Mouse (Mus musculus) kidney, postnatal 10 days (tissue): ENCODE data around the gene Pheta1.
A peak's percentile ranks its signal among the peaks of the same experiment; 100 is the strongest.

Experiments used
- DNase-seq: peaks from one replicate; pipeline ENCODE4 v3.0.0; 2021; ENCODE audit warnings: mixed read lengths

Pheta1 gene

DNA sequence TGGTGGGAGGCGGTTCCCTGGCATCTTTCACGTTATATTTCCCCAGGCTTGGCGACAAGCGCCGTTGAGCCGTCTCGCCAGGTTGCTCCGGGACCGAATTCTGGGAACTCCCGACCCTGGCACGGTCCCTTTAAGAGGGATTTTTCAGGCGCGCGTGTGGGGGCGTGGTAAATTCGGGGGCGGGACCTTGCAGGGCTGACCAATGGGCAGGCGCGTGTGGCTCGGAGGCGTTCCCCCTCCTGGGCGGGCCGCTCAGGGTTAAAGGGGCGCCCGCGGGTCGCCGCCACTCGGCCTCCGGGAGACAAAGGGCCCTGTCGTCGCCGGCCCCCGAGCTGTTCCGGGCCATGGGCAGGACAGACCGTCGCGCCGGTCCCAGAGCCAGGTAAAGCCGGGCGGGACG, at the start of gene Pheta1:
Gene Pheta1 (plus strand): TSS at position 242 of the 400 bp plus-strand sequence.
- peak; percentile 96 for DNase-seq

DNA sequence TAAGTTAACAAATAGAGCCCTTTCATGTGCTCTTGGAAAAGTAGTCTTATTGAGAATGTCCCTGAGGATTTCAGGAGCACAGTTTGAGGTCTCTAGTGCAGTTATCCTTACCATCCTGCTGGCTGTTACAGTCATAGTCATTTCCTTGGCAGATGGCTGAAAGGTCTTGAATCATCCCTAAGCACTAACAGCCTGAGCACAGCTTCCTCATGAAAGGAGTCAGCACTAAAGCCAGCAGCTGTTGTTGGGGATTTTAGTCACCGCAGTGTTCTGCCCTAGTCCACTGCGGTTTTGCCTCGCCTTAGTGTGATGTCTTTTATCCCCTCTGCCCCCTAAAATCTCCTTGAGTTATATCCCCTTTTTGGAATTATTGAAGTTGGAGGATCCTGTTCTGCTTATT, 41.6 kb upstream of the Pheta1 start:
- DNase-seq = no peak

DNA sequence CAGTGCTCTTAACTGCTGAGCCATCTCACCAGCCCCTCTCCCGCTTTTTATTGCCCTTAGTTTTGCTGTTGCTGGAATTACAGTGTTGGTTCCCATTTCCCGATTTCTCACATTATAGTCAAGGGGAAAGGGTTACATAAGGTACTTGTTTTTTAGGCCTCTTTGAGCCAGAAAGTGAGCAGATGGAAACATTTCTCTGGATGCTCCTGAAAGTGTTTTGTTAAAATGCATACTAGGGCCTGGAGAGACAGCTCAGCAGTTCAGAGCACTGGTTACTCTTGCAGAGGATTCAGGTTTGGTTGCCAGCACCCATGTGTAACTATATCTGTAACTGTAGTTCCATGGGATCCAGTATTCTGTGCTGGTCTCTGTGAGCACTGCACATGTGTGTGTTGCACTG, 40.6 kb upstream of the Pheta1 start:
- DNase-seq = no peak

DNA sequence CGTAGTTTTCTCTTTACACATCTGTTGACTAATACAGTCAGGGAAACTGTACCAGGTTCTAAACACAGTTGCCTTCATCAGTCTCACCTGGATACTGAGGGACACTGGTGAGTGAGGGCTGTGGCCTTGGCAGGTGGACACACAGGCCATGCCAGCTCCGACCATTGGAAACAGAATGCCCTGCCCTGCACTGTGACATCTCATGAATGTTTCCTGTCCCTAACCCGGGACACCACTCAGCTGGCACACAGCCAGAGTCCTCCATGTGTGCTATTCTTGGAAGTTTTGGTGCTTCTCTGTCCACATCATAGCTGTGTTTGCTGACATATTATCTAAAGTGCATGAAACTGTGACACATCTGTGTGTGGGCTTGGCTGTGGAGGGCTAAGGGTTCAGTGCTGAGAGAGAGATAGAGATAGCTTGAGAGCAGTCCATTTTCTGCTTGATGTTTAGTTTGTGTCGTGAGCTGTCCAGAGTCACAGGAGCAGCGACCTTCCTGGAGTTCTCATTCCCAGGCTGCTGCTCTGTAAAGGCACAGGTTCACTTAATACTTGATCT, 39.0 kb upstream of the Pheta1 start:
- DNase-seq = peak; percentile 76

DNA sequence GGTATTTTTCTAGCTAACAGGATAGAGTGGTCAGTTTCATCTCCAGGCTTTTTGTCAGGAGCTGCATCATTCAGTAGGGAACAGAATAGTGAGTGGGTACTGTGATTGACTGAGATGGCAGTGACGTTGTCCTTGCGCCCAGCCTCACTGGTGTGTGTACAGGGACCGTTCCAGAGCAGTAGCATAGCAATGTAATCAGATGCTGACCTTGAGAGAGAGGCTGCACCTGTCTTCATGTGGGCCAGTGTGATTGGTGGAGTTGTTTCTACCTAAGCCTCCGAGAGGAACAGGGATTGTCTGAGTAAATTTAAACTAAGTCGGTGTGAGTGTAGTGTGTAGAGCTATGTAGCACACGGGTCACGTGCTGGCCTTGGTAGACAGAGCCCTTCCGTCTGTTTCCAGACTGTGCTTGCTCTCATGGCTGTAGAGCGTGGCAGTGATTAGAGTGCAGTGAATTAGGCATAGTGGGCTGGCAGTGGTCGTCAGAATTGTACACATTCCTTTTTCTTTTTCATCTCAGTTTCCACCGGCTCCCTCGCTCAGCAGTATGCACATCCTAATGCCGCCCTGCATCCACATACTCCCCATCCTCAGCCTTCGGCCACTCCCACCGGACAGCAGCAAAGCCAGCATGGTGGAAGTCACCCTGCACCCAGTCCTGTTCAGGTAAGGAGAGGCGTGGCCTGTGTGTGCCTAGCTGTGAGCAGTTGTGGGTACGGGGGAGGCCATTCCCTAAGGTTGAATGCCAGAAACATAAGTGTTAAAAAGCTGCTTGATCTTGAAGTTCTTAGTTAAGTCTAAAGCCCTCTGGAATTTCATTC, 38.2 kb upstream of the Pheta1 start:
- no peak for DNase-seq

DNA sequence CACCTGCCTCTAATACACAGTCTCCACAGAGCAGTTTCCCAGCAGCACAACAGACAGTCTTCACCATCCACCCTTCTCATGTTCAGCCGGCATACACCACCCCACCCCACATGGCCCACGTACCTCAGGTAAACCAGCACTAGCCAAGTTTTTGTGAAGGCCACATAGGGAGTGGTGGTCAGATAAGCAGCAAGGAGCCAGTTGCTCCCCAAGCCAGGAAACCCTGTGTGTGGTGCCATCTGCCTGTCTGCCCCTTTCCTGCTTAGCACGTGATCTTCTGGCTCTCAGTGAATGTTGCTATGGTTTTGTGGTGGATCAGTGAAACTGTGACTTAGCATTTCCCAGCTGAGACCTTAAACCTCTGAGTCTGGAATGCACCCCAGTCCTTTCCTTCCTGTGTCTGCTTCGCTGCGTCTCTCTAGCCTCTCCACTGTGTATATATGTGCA, 37.3 kb upstream of the Pheta1 start:
- DNase-seq = no peak

DNA sequence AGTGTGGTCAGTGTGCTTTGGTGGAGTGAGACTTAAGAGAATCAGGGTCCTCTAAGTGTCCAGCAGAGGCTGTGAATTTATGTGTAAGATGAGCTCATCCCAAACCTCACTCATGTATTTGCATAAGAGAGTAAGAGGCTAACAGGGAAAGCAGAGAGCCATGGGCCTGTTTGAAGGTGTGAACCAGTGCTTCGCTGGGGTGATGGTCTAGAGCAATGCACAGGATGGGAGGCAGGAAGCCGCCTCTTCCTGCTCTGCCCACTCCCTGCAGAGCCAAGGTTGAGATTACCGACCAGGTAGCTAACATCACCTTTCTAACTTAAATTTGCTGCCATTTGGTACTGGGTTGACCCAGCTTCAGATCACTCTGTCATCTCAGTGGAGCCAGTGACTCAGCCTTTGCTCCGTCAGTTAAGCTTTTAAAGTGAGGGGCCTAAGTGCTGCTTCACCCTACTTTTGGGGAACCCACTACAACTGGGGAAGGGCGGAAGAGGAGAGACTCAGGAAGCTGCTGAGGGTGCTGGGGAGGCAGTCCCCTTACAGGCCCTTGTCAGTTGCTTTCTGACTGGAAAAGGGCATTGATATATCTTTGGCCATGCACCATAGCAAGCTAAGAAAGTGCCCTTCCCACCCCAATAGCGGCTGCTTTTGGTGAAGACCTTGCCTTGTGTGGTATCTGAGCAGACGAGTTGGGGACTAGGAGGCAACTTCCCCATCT, 36.1 kb upstream of the Pheta1 start:
- no peak for DNase-seq

DNA sequence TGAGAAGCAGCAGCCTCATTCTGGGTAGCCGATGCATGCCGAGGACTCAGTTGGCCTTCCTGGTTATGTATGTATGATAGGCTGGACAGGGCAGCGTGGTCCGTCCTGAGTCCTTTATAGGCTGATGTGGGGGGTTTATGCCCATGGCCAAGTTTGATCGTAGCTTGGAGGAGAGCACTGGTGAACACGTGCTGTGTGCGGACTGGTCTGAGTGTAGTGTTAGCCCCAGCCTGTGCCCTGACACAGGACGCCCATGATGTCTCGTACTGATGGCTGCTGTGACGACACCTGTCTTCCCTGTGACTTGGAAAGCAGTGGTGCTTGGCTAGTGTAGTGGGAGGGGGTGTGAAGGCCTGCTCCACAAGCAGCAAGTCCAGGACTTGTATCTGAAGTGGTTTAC, 35.0 kb upstream of the Pheta1 start:
- no peak for DNase-seq

DNA sequence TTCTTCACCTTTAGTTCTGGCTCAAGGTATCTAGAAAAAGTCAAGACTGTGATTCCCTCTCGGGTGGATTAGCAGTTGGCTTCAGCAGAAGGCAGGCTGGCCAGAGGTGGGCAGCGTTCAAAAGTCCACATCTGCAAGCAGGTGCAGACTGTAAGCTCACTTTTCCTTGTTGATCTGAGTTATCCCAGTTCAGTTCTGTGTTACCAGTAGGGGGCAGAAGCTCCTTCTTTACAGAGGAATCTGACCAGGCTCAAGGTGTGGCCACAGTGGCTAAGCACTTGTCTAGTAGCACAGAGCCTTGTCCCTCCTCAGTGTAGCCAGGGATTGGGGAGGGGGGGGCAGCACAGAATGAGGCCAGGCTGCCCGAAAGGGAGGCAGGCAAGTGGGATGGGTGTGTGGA, 33.7 kb upstream of the Pheta1 start:
- DNase-seq = peak; percentile 85

DNA sequence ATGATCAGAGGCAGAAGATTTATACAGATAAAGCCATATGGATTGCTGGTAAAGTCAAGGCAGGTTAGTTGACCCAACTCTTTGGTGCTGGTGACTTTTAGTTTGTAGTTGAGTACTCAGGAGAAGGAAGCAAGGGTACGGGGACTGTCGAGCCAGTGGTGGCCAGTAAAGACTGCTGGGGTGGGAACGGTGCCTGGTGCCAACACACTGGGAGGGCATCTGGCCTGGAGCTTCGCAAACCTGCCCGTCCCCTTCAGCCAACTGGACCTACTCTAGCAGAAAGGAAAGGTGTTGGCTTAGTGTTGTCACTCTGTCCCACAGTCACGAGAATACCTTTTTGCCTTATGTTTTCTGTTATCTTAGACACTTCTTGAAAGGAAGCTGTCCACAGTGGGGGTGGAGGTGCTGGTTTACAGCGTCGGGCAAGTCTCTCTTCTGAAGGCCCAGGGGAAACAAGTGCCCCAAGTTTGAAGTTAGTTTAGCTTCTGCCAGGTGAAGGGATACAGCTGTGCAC, 32.9 kb upstream of the Pheta1 start:
- DNase-seq = no peak

DNA sequence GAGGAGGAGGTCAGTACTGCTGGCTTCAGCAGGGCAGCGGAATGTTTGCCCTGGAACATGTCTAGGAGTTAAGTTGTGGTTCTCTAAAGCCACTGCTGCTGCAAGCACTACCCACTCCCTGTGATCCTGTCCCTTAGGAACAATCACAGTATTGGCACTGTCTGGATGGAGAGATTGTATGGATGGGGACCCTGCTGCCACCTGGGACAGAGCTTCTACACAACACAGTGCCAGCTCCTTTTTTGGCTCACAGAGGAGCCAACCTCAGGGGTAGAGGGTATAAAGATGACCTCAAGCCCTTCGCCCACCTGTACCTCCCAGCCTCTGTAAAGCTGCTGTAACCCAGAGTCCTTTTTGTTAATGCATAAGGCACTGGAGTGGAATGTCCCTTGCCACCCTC, 32.2 kb upstream of the Pheta1 start:
- no peak for DNase-seq

DNA sequence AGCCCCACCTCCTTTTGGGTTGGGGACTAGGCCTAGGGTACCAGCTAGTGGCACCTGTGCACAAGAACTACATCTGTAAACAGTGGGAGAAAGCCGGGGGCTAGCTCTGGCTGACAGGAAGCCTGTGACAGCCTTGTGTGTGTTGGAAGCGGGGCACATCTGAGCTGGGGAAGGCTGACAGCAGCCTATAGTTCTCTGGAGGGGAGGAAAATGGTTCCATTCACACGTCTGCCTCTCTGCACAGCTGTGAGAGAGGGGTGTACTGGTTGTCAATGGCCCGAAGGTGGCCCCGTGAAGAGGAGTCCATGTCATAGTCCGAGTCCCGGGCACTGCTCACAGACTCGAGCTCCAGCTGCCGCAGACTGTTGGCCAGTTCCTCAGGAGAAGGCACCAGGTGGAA, 31.2 kb upstream of the Pheta1 start:
- DNase-seq = no peak

DNA sequence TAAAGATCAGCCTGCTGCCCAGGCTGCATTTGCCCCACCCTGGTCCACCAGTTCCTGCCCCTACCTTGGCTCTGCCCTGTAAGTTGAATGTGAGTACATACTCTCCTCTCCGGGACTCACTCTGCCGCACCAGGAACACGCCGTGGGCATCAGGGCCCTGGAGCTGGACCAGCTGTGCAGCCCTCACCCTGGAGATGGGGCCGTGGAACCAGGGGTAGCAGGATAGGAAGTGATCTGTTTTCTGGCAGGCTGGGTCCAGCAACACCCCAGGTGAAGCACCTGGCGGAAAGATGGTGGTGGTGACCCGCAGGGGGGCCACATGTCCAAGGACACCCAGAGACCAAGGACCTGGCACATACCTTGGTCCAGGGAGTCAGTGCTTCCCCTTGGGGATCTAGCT, 30.4 kb upstream of the Pheta1 start:
- no peak for DNase-seq

DNA sequence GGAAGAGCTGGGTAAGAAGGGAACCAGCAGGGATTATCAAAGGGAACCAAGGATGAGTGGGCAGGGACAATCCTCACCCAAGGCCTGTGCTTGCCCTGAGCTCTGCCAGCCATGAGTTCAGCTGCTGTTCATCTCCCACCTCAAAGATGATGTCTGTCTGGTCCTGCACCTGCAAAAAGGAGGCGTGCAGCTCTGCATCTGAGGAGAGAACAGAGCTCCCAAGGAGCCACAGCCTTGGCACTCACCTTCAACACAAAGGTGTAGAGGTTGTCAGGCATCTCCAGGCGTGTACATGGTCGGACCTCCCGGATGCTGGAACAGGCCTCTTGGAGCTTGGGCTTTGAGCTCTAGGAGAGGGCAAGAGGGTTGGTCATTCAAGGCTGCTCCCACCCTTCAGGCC, 29.9 kb upstream of the Pheta1 start:
- no peak for DNase-seq

DNA sequence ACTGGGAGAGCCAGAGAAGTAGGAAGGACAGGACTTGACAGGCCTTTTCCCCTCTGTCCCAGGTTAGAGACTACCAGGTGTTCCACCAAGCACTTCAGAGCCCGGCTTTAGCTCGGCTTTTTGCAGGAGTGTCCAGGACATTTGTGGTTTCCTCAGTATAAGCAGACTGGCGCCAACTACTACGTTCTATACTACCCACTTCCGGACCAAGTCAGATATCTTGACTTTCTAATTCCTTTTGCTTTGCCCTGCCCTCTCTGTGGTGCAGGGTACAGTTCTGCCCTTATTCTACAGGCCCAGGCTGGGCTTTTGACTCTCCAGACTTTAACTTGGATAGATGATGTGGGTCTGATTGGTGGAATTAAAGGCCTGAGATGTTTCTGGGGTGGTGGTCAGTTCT, 29.2 kb upstream of the Pheta1 start:
- DNase-seq = no peak

DNA sequence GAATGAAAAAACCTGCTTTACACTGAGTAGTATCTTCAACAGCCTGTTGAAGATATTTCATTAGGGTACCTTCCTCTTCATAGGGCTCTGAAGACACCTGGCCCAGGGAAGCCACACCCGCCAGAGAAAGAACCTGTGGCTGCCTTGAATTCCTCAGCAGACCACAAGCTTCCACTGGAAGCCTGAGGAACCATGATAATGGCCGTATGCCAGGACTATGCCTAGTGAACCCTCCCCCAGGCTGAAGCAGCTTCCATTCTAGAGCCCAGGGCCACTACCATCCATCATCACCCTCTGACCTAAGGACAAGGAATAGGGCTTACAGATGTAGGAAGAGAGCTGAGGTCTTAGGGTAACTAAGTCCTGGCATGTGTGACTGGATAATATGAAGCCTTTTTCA, 28.6 kb upstream of the Pheta1 start:
- DNase-seq = peak; percentile 28

DNA sequence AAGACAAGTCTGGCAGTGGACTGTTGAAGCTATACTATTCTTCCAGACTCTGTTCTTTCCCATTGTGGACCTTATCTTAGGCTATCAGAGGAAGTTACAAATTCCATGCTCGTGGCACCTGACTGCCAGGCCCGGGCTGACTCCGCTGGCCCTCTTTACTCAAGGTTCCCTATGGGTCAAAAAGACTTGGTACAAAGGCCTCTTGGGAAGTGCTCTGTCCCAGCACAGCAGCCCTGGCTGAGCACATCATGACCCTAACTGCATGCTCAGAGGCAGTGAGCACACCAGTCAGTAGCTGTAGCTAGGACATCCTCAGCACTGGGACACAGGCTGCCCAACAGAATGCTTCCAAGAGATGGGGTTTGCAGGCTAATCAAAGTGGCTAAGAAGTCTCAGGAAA, 28.1 kb upstream of the Pheta1 start:
- DNase-seq = no peak

DNA sequence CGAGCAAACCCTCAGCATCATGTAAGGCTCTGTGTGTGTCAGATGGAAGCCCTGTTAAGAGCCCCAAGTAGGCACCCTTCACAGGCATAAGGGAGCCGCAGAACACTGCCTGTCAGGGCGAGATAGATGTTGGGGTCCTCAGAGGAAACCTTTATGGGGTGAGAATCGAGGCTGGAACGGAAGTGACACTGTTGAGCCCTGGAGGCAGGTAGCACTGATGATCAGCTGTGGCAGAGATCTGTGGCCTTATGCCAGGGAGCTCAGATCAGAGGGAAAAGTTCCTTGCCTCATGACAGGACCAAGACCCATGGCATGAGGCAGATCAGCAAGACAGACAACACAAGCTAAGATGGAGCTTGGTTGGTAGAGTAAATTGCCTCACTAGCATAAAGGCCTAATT, 27.7 kb upstream of the Pheta1 start:
- DNase-seq = no peak

DNA sequence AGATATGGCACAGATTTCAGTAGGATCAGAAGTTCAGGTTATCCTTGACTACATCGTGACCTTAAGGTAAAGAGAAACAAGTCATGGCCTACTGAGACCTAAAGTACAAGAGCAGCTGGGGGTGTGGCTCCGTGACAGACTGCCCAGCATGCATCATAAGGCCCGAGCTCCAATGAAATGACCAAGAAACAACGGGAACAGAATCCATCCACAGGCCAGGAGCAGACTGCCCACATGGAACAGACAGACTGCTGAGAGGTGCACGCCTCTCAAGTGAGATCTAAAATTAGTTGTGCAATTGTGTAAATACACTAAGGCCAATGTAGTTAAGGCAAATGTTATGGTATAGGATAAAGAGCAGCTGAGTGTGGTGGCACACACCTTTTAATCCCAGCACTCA, 27.2 kb upstream of the Pheta1 start:
- DNase-seq = peak; percentile 9

DNA sequence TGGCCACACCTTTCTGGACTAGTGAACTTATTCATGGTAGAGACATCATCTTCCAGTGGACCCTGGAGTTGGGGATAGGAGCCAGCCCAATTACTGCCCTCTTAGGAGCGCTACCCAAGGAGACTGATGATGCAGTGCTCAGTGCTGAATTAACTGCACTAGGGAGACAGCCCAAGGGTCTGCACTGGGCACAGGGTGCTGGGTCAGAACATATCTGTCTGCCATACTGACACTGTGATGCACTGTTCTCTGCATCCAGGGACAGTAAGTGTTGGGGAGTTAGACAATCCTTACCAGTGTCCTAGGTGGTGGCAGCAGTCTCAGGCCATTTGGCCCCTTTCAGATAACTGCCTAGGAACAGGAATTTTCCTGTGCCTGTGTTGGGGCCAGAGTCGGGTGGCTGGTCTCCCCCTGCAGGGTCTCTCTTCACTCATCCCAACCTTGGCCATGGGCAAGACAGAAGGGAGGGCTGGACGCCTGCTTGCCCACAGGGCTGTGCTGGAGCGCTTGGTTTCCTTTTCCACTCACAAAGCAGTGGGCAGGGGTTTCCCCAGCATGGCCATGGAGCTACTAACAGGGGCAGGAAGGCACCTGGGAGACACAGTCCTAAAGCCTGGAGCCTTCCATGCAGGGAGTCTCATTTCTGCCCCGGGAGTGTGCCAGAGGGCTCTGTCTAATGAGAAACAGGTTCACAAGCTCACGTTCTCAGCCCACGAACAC, 25.8 kb upstream of the Pheta1 start:
- peak; percentile 11 for DNase-seq

DNA sequence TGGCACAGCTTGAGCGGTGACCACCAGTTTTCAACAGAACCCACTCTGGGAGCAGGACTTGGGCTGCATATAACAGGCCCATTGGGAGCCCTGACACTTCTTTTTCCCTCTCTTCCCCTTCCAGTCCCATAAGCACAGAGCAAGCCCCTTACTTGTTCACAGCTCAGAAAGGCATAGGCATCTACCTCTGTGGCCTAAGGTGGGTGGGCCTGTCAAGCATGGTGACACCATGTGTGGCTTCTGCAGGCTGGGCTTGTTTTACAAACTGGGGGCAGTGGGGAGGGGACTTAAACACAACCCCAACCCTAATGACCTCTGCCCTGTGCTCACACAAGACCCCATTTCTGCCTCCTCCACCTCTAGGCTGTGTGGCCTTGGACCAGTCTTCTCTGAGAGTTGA, 25.1 kb upstream of the Pheta1 start:
- no peak for DNase-seq

DNA sequence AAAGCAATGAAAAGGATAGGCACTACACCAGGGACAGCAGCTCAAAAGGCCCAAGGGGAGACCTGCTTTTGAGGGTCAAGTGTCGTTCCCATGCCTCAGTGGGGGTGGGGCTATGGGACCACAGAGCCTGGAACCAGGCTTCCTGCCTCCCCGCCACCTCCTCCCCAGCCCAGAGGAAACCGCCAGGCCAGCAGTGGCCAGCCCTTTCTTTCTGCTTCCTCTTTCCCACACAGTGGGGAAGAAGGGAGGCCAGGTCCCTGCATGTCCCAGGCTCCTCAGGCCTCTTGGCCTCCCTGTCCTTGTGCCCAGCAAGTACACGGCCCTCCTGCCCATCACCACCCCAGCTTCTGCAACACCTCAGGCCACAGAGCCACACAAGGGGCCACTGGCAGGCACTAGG, 24.7 kb upstream of the Pheta1 start:
- peak; percentile 74 for DNase-seq

DNA sequence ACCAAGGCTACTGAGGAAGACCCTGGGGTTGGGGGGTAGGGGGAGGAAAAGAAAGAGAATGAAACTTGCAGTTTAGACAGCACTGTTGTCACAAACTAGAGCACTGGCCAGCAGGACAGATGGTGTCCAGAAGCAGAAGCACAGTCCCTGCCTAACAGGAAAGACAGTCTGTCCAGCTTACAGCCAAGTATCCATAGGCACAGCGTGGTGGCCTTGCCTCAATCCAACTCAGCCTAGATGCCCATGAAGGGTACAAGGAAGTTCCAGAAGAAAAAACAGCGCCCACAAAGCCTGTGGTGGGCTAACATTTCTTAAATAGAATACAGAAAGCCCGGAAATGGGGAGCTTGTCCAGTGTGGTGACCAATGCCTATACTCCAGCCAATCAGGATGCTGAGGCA, 23.2 kb upstream of the Pheta1 start:
- peak; percentile 5 for DNase-seq
